Mouse (Mus musculus) megakaryocyte-erythroid progenitor cell, adult 5-6 weeks (primary cell): ENCODE measurements around the gene Aldh1a1. TPM values are rescaled to one million over a fixed set of nuclear protein-coding genes. Genes with fewer than 3 reads are reported as not detected.
A peak's percentile ranks its signal among the peaks of the same experiment; 100 is the strongest.
"Not testable (repeated sequence)": the region's sequence is repeated elsewhere in the genome, so short reads cannot be mapped to it uniquely, and the experiment has no call there.

Experiments used
- ATAC-seq: replicated peaks from 2 replicates; pipeline ENCODE4 v1.8.0; 2016; ENCODE audit warnings: mild to moderate bottlenecking, inconsistent platforms; ENCODE audit not compliant: severe bottlenecking, poor library complexity, low FRiP score, low TSS enrichment
- total RNA-seq, 2 experiments: library from RNA; stranded (forward) in 1 of 2; stranded (reverse) in 1 of 2; fragments of 200-1000, 215-1000 nt in 1 of 2; fragments of >200 nt in 1 of 2; fragmentation: Nextera tagmentation in 1 of 2; gene quantifications; 2 replicates each; pipeline ENCODE4 v1.2.3; 2014 to 2017

Gene Aldh1a1
- total RNA-seq (2014; fragmentation: Nextera tagmentation): 60.8 and 69.0 TPM in 2 replicates
- total RNA-seq (2017): 133 and 184 TPM in 2 replicates

- ATAC-seq: no peak
Measured at GRCm38 (mm10) chr19:20492491-20492890, at the start of gene Aldh1a1. Aldh1a1 (plus strand) TSS chr19:20492715.

DNA sequence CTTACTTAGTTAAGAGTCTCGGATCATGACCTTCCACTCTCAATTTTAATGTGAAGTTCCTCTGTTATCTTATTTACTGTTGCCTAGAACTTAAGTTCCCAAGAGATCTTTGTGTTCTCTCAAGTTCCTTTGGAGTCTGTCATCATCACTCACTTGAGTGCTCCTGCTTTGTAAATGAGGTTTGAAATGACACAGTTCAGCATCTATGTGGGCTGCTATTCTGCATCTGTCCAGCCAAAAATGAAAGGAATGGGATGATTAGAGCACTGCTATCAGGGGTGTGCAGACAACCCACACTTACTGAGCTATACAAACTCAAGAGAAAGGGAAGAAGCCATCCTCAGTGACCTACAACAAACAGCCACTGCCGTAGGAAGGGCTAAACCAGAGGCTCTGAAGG lies 44.7 kb upstream of the Aldh1a1 start:
- no peak for ATAC-seq

DNA sequence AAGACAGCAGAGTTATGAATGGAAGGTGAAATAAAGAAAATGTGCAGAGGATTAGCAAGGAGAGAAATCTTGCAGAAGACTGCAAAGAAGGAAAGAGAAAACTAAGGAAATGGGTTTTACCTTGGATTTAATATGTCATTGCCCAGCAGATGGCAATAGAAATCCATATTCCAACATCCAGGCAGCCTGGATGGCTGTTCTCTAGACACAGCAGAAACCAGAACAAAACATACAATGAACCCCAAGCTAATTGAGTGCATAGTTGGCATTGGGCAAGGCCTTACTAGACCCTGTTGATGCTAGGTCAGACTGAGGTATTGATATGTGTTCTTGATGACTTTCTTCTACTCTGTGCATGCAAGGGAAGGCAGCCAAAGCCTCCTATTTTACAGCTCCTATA lies 43.0 kb upstream of the Aldh1a1 start:
- ATAC-seq: 0 out of 2 replicates have a peak, but pooled peaks have one; percentile 34

DNA sequence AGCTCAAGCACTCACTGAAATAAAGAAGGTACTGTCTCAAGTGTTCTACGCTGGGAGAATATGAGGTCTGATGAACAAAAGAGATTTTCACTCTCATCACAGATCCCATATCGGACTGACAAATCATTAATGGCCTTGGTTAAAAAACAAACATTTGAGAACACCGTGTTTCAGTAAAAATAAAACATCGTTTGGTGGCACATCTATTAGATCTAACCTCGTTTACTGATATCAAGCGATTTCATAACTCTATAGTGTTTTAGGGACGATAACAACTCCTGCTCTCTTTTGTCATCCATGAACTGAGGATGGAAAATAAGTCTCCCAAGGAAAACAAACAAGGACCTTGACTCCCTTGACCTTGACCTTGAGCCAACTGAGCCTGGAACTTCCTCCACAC lies 41.5 kb upstream of the Aldh1a1 start:
- ATAC-seq: no peak

DNA sequence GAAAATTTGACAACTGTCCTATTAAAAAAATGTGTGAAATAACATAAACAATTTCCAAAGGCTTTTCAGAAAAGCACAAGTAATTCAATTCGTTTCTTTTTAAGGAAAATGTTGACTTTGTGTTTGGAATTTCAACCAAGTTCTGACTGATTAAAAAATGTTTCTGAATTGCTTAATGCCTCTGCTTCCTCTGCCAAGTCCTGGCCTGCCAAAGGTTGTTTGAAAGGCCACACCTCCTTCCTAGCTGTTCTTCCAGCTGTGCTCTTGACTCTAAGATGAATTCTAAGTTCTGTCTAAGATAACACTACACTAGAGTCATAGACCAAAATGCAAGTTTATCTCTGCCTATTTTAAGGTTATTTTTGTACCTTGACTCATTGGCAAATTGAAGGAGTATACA lies 8.0 kb upstream of the Aldh1a1 start:
- ATAC-seq: no peak

DNA sequence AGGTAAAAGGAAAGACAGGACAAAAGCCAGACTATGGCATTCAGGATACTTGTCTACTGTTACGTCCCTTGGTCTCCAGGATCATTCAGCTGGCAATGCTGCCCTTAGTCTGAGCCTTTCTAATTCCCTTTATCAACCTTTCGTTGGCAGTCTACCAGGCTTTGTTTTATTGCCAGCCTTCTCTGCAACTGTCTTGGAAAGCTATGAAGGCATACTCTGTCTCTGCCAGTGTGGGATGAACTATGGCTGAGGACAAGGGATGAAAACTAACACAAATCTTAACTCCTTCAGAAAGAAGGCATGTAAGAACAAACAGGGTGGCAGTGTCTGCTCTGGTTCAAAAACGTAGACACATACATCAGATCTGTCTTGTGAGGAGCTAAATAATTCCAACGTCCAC lies 565 bp upstream of the Aldh1a1 start:
- no peak for ATAC-seq

GRCm38 (mm10) chr19:20496476-20496875 lies 4.0 kb downstream of the Aldh1a1 start:
- ATAC-seq: no peak

DNA sequence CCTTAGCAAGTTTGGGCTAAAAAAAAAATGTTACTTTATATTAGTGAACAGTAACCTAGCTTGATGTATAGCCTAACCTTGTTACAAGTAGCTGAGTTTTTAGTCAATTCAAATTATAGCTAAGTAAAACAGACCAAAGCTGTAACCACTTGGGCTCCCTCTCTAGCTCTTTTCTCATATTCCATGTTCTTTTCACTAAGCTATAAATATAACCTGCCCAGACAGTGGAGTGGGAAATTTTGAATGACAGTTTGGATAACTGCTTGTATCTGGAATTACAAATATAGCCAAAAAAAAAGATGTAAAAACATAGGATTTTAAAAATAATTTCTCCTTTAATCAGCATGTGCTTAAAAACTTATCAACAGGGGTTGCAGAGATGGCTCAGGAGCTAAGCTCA lies 12.8 kb downstream of the Aldh1a1 start:
- ATAC-seq: no peak

DNA sequence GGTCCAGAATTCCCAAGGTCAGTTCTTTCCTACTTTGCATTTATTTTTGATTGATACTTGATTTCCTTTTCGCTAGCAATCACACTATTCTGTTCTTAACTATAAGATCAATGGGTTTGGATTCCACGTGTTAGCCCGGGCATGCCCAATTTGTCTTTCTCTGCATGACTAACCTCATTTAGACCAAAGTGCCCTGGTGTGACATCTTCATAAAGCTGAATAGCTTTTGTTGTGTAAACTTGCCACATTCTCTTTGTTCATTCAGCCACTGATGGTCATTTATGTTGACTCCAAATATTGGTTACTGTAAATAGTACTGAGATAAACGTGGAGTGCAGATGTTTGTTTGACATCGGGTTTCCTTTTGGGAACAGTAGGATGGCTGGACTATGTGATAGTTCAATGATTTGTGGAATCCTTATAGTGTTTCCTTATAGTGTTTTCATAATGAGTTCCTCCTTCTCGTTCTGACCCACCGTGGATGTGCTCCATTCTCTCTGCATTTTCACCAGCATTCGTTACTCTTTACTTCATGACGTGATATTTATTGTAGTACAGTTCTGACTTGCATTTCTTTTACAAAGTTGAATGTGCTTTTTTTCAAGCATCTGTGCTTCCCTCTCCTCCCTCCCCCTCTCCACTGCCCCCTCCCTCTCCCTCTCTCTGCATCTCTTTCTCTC lies 14.6 kb downstream of the Aldh1a1 start:
- no peak for ATAC-seq

DNA sequence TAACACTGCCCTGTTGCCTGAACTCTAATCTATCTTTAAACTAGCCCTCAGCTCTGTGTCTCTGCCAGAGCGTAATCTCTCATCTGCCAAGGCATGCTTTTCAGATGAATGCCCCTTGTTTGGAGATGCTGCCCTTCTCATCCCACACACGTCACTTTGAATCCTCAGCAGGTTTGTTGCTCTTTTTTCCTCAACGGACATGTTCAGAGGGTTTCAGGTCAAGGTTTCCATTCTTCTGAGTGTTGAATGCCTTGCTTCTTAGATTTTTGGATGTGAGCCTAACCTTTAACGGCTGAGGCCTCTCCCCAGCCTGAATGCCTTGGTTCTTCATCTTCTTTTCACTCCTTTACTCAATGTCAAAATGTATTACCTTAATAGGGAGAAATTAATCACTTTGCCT lies 16.1 kb downstream of the Aldh1a1 start:
- no peak for ATAC-seq

DNA sequence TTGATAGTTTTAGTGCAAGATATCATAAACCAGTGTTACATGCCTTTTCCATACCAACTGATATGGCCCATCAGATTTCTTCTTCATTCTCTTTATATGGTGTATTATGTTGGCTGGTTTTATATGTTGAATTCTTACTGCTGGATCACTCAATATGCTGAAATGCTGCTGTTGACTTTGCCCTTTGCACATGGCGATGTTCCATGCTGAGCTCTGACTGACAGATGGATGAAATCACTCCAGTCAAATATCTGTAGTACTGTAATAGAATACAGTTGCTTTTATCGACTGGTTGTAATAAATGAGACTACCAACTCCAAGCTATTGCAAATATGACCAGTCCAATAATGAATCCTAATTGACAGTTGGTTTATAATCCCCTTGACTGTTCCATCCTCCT lies 19.5 kb downstream of the Aldh1a1 start:
- ATAC-seq: no peak

- ATAC-seq: no peak
Measured at GRCm38 (mm10) chr19:20513181-20513580, 20.7 kb downstream of the Aldh1a1 start.

DNA sequence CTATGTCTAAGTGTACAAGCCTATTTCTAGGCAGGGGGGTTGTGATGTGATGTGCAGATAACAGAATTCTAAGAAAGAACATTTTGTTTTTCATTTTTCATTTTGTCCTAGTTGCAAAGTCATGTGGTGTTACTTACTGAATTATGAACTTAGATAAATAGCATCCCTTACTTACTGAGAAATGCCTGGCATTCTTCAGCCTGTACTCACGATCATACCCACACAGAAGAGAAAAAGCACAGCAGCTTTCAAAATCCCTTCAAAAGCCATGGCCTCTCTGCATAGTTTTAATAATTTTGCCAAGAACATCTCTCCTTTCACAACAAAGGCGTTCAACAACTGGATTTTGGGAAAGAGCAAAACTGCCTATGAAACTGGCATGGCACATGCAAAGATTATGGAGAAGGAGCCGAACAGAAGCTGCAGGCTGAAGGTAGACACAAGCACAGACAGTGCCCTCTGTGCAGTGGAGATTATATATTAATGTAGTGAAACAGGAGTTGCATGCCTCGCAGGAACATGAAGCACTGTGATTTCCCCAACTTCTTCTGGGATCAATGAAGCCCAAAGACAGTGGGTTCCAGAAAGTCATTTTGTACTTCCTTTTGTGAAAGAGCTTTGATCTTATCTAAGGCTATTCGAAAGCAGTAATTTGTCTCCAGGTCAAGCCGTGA lies 21.3 kb downstream of the Aldh1a1 start:
- no peak for ATAC-seq

- no peak for ATAC-seq
Measured at GRCm38 (mm10) chr19:20516481-20516880, 24.0 kb downstream of the Aldh1a1 start.

- not testable (repeated sequence) for ATAC-seq
Measured at GRCm38 (mm10) chr19:20529156-20529555, 36.6 kb downstream of the Aldh1a1 start.

GRCm38 (mm10) chr19:20529921-20530696 lies 37.6 kb downstream of the Aldh1a1 start:
- ATAC-seq: no peak

GRCm38 (mm10) chr19:20536538-20536937 lies 44.0 kb downstream of the Aldh1a1 start:
- ATAC-seq: 0 out of 2 replicates have a peak, but pooled peaks have one; percentile 57

GRCm38 (mm10) chr19:20541044-20541443 lies 48.5 kb downstream of the Aldh1a1 start:
- no peak for ATAC-seq

- ATAC-seq: no peak
Measured at GRCm38 (mm10) chr19:20541924-20542323, 49.4 kb downstream of the Aldh1a1 start.

DNA sequence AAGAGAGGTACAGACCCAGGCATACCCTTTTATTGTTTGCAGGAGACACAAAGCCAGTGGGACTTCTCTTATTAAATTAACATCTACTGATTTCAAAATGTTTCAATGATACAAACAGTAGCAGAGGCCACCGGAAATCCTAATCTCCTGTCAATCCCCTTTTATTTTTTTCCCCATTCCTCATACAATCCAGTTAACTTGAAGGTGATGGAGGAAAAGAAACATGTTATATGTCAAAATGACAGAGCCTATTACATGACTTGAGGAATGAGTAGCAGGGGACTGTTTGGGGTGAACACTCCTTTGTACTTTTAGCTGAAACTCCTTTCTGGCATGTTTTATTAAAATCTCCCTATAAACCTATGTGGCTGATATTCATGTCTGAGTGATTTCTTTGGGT lies 51.3 kb downstream of the Aldh1a1 start:
- ATAC-seq: no peak
